Mouse (Mus musculus) stomach, embryonic 15.5 days (tissue): ENCODE measurements around the gene Atxn7l3. TPM values are rescaled to one million over a fixed set of nuclear protein-coding genes. Genes with fewer than 3 reads are reported as not detected.

Experiments
- ATAC-seq: fragments of 200-750 bp; cut with Nextera tagmentation; 2 replicates; pipeline ENCODE4 v1.8.0; 2017; ENCODE audit warnings: low read depth, moderate number of reproducible peaks, moderate TSS enrichment; ENCODE audit not compliant: insufficient read depth, low FRiP score
- H3K27ac ChIP-seq: fragments of 300-500 bp; sonication (generic); 2 replicates; pipeline ENCODE4 v1.5.1; 2015; ENCODE audit warnings: mild to moderate bottlenecking, inconsistent platforms
- H3K27me3 ChIP-seq: fragments of 300-500 bp; sonication (generic); replicated peaks from 2 replicates; pipeline ENCODE4 v1.6.1; 2015; ENCODE audit warnings: inconsistent platforms
- H3K36me3 ChIP-seq: fragments of 300-500 bp; sonication (generic); 2 replicates; pipeline ENCODE4 v1.6.1; 2015; ENCODE audit warnings: inconsistent platforms
- H3K4me1 ChIP-seq: fragments of 300-500 bp; sonication (generic); 2 replicates; pipeline ENCODE4 v1.6.1; 2015; ENCODE audit warnings: inconsistent platforms
- H3K4me2 ChIP-seq: fragments of 300-500 bp; sonication (generic); 2 replicates; pipeline ENCODE4 v1.6.1; 2015; ENCODE audit warnings: mild to moderate bottlenecking, inconsistent platforms
- H3K4me3 ChIP-seq: fragments of 300-500 bp; sonication (generic); replicated peaks from 2 replicates; pipeline ENCODE4 v1.5.1; 2015; ENCODE audit warnings: inconsistent platforms
- H3K9ac ChIP-seq: fragments of 300-500 bp; sonication (generic); 2 replicates; pipeline ENCODE4 v1.6.1; 2015; ENCODE audit warnings: inconsistent platforms
- H3K9me3 ChIP-seq: fragments of 300-500 bp; sonication (generic); 2 replicates; pipeline ENCODE4 v1.6.1; 2016; ENCODE audit warnings: inconsistent platforms
- WGBS: fragments of 180-500 bp; shearing (Covaris S2); methylation state at CpG from one replicate; pipeline ENCODE4 v1.1.7; 2015; 5-methylcytosine and 5-hydroxymethylcytosine counted together
- polyA plus RNA-seq: library from polyadenylated mRNA; unstranded; fragments of >200 nt; fragmentation: Nextera tagmentation; extraction: Ambion mirVana; gene quantifications from 2 replicates; pipeline ENCODE4 v1.2.1, GENCODE M21; 2015

Atxn7l3 gene
- polyA plus RNA-seq, 1 experiment from 2014 or later: 14.5 TPM

GRCm38 (mm10) chr11:102333061-102333460 is 36.6 kb upstream of the Atxn7l3 start:
- Histone ChIP-seq H3K9me3 (no peaks in the 10 kb centered on the region), H3K9ac (no peak overlapping the region), H3K4me2 (no peak overlapping the region), H3K27ac (no peak overlapping the region), H3K36me3 (no peaks in the 10 kb centered on the region), H3K27me3 (no peaks in the 10 kb centered on the region), H3K4me3 (no peak overlapping the region), H3K4me1 (peaks cover 5% of the 10 kb centered on the region; the same call in 1 of the 2 replicates)
- no peak for ATAC-seq

- Histone ChIP-seq H3K27ac (no peak overlapping the region), H3K36me3 (no peaks in the 10 kb centered on the region), H3K27me3 (no peaks in the 10 kb centered on the region), H3K4me3 (no peak overlapping the region), H3K9ac (no peak overlapping the region), H3K4me1 (peaks cover 5% of the 10 kb centered on the region; the same call in 1 of the 2 replicates), H3K9me3 (no peaks in the 10 kb centered on the region), H3K4me2 (no peak overlapping the region)
- WGBS: 54% methylated on average over 4 of the region's 4 CpGs
- ATAC-seq: no peak
Observed at GRCm38 (mm10) chr11:102331806-102332205, 35.4 kb upstream of the Atxn7l3 start.

GRCm38 (mm10) chr11:102330039-102330438 is 33.6 kb upstream of the Atxn7l3 start:
- Histone ChIP-seq H3K9ac (no peak overlapping the region), H3K9me3 (no peaks in the 10 kb centered on the region), H3K4me2 (no peak overlapping the region), H3K27me3 (no peaks in the 10 kb centered on the region), H3K27ac (no peak overlapping the region), H3K4me1 (peaks cover 4% of the 10 kb centered on the region; the same call in 1 of the 2 replicates), H3K4me3 (no peak overlapping the region), H3K36me3 (no peaks in the 10 kb centered on the region)
- ATAC-seq: no peak
- WGBS: 76% methylated on average over 3 of the region's 3 CpGs

GRCm38 (mm10) chr11:102329518-102329917 is 33.1 kb upstream of the Atxn7l3 start:
- no peak overlapping the region for H3K27ac ChIP-seq
- H3K9ac ChIP-seq: no peak overlapping the region
- no peaks in the 10 kb centered on the region for H3K9me3 ChIP-seq
- H3K36me3 ChIP-seq: no peaks in the 10 kb centered on the region
- H3K4me1 ChIP-seq: no peaks in the 10 kb centered on the region
- H3K4me3 ChIP-seq: no peak overlapping the region
- no peak for ATAC-seq
- no peak overlapping the region for H3K4me2 ChIP-seq
- H3K27me3 ChIP-seq: no peaks in the 10 kb centered on the region

- Histone ChIP-seq H3K9me3 (no peaks in the 10 kb centered on the region), H3K27ac (no peak overlapping the region), H3K4me2 (no peak overlapping the region), H3K9ac (no peak overlapping the region), H3K36me3 (no peaks in the 10 kb centered on the region), H3K4me1 (no peaks in the 10 kb centered on the region), H3K27me3 (no peaks in the 10 kb centered on the region), H3K4me3 (no peak overlapping the region)
- ATAC-seq: no peak
- 74% methylated on average over 7 of the region's 7 CpGs for WGBS
Observed at GRCm38 (mm10) chr11:102327839-102328238, 31.4 kb upstream of the Atxn7l3 start.

- 53% methylated on average over 5 of the region's 5 CpGs for WGBS
- no peaks in the 10 kb centered on the region for H3K27me3 ChIP-seq
- no peak for ATAC-seq
- no peaks in the 10 kb centered on the region for H3K9me3 ChIP-seq
- no peaks in the 10 kb centered on the region for H3K36me3 ChIP-seq
- H3K4me1 ChIP-seq: no peaks in the 10 kb centered on the region
- no peak overlapping the region for H3K4me2 ChIP-seq
- no peak overlapping the region for H3K4me3 ChIP-seq
- no peak overlapping the region for H3K27ac ChIP-seq
- no peak overlapping the region for H3K9ac ChIP-seq
Observed at GRCm38 (mm10) chr11:102327250-102327649, 30.8 kb upstream of the Atxn7l3 start.

- Histone ChIP-seq H3K9me3 (no peaks in the 10 kb centered on the region), H3K9ac (no peak overlapping the region), H3K4me3 (no peak overlapping the region), H3K4me1 (peaks cover 10% of the 10 kb centered on the region), H3K4me2 (no peak overlapping the region), H3K27ac (no peak overlapping the region), H3K36me3 (no peaks in the 10 kb centered on the region), H3K27me3 (no peaks in the 10 kb centered on the region)
- 55% methylated on average over 1 of the region's 1 CpGs for WGBS
- no peak for ATAC-seq
Observed at GRCm38 (mm10) chr11:102323516-102323915, 27.1 kb upstream of the Atxn7l3 start.

- Histone ChIP-seq H3K27me3 (no peaks in the 10 kb centered on the region), H3K9ac (no peak overlapping the region; the same call in 1 of the 2 replicates), H3K27ac (no peak overlapping the region), H3K36me3 (no peaks in the 10 kb centered on the region), H3K4me2 (no peak overlapping the region), H3K9me3 (no peaks in the 10 kb centered on the region), H3K4me3 (no peak overlapping the region), H3K4me1 (peaks cover 10% of the 10 kb centered on the region)
- no peak for ATAC-seq
- 70% methylated on average over 6 of the region's 6 CpGs for WGBS
Observed at GRCm38 (mm10) chr11:102321931-102322330, 25.5 kb upstream of the Atxn7l3 start.

- peaks cover 18% of the 10 kb centered on the region for H3K4me1 ChIP-seq
- H3K27me3 ChIP-seq: no peaks in the 10 kb centered on the region
- 13% methylated on average over 10 of the region's 10 CpGs for WGBS
- H3K4me3 ChIP-seq: peak overlapping the region; percentile 97
- no peaks in the 10 kb centered on the region for H3K36me3 ChIP-seq
- peak overlapping the region; percentile 92 for H3K4me2 ChIP-seq
- no peaks in the 10 kb centered on the region for H3K9me3 ChIP-seq
- H3K27ac ChIP-seq: peak overlapping the region; percentile 99
- H3K9ac ChIP-seq: peak overlapping the region; percentile 30; the same call in 1 of the 2 replicates
- ATAC-seq: no peak
Observed at GRCm38 (mm10) chr11:102320686-102321005, 24.2 kb upstream of the Atxn7l3 start.

- peaks cover 19% of the 10 kb centered on the region for H3K4me1 ChIP-seq
- WGBS: under 1% methylated on average over 38 of the region's 38 CpGs
- H3K9me3 ChIP-seq: no peaks in the 10 kb centered on the region
- H3K4me3 ChIP-seq: peak overlapping the region; percentile 97
- H3K27me3 ChIP-seq: no peaks in the 10 kb centered on the region
- no peak for ATAC-seq
- H3K4me2 ChIP-seq: peak overlapping the region; percentile 92
- peak overlapping the region; percentile 99 for H3K27ac ChIP-seq
- no peaks in the 10 kb centered on the region for H3K36me3 ChIP-seq
- H3K9ac ChIP-seq: peak overlapping the region; percentile 100; the same call in 1 of the 2 replicates
Observed at GRCm38 (mm10) chr11:102319941-102320685, 23.7 kb upstream of the Atxn7l3 start.

GRCm38 (mm10) chr11:102319410-102319792 is 23.0 kb upstream of the Atxn7l3 start, which contains the start of gene Ubtf:
Gene Ubtf (minus strand): TSS chr11:102319742.
- Histone ChIP-seq H3K4me3 (peak within 1 kb of the TSS; percentile 97), H3K4me1 (peaks cover 19% of the 10 kb centered on the region), H3K36me3 (no peaks in the 10 kb centered on the region; the same call in 1 of the 2 replicates), H3K27me3 (no peaks in the 10 kb centered on the region), H3K4me2 (peak within 1 kb of the TSS; percentile 92), H3K27ac (peak within 1 kb of the TSS; percentile 99), H3K9ac (peak within 1 kb of the TSS; percentile 100), H3K9me3 (no peaks in the 10 kb centered on the region)
- peak; percentile 25 for ATAC-seq
- 0% methylated on average over 25 of the region's 25 CpGs for WGBS

- Histone ChIP-seq H3K27ac (peak overlapping the region; percentile 99), H3K9ac (peak overlapping the region; percentile 100), H3K4me1 (peaks cover 19% of the 10 kb centered on the region), H3K36me3 (peaks cover 4% of the 10 kb centered on the region), H3K4me2 (peak overlapping the region; percentile 92), H3K9me3 (no peaks in the 10 kb centered on the region), H3K27me3 (no peaks in the 10 kb centered on the region), H3K4me3 (peak overlapping the region; percentile 97)
- under 1% methylated on average over 83 of the region's 84 CpGs for WGBS
- no peak; the same call in none of the 2 replicates for ATAC-seq
Observed at GRCm38 (mm10) chr11:102318576-102319409, 22.4 kb upstream of the Atxn7l3 start.
